Mouse (Mus musculus): ENCODE measurements at regions not wholly inside any gene's neighbourhood (a gene's known extent, or its start where the extent isn't known, plus 50 kb on each side); places are given as distances from the start of the nearest gene placed in this dataset.

DNA sequence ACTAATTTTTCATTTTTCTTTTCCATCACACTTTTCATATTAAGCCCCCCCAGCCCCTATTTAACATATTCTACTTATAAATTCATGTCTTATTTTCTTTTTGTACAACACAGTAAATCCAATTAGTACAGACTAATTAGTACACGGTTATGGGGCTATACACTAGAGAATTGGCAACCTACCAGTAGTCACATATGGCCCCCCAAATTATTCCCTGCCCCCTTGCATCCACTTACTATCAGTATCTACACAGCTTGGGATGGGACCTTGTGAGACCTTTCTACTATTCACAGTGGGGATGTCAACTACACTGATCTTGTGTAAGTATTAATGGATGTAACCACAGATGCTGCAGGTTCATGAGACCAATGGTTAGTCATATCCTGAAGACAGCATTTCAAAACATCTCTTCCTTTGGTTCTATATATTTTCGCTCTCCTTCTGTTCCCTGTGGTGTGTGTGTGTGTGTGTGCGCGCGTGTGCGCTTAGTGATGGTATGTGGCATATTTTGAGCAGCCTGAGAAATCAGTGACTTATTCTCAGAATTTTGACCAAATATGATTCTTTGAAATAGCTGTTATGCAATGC, 732.9 kb upstream of the Zeb2 start:
- TF ChIP-seq POLR2A (IDR thresholded peaks at IDR 0.05; ENCODE audit: borderline replicate concordance, control insufficient read depth, low read depth, low read length) (no peak), CTCF (IDR thresholded peaks at IDR 0.05; ENCODE audit: control insufficient read depth, insufficient read depth, low read length) (no peak)
